Mouse (Mus musculus): ENCODE measurements at regions not wholly inside any gene's neighbourhood (a gene's known extent, or its start where the extent isn't known, plus 50 kb on each side); places are given as distances from the start of the nearest gene placed in this dataset.

GRCm38 (mm10) chr16:70869205-70869604 is 555.5 kb downstream of the Gbe1 start:
- no peak for TF ChIP-seq CTCF (IDR thresholded peaks at IDR 0.05)
- no peak for TF ChIP-seq EP300 (IDR thresholded peaks at IDR 0.05)
